Mouse (Mus musculus) cerebellum, adult 2 months (tissue): ENCODE measurements at regions not wholly inside any gene's neighbourhood (a gene's known extent, or its start where the extent isn't known, plus 50 kb on each side); places are given as distances from the start of the nearest gene placed in this dataset.

Source experiments
- CTCF ChIP-seq: fragments of 200-500 bp; IDR thresholded peaks from 2 replicates; pipeline ENCODE4 v1.5.1; 2011; ENCODE audit warnings: low read depth, mild to moderate bottlenecking, control low read depth, low read length, moderate library complexity, borderline replicate concordance; ENCODE audit not compliant: insufficient read depth
- POLR2A ChIP-seq: fragments of 200-500 bp; IDR thresholded peaks from 2 replicates; pipeline ENCODE4 v1.6.1; 2011; ENCODE audit warnings: low read length, control low read depth, borderline replicate concordance; ENCODE audit not compliant: insufficient read depth

- TF ChIP-seq POLR2A: no peak
- no peak for TF ChIP-seq CTCF
Observed at GRCm38 (mm10) chr19:35298846-35299245, 376.7 kb downstream of the Kif20b start.
